Mouse (Mus musculus) gastrocnemius, adult 18-20 months (tissue): Measurements from ENCODE around the gene Ier2. TPM values are rescaled to one million over a fixed set of nuclear protein-coding genes. Genes with fewer than 3 reads are reported as not detected.
A peak's percentile ranks its signal among the peaks of the same experiment; 100 is the strongest.
"Not testable (repeated sequence)": the region's sequence is repeated elsewhere in the genome, so short reads cannot be mapped to it uniquely, and the experiment has no call there.

Experiments used
- DNase-seq: peaks from one replicate; pipeline ENCODE4 v3.0.0; 2021; ENCODE audit warnings: low spot score
- total RNA-seq, 2 experiments: library from RNA; stranded (reverse); gene quantifications; 2 replicates each; pipeline ENCODE4 v1.2.3; 2021

Gene Ier2
- total RNA-seq, 2 experiments from 2014 or later, result 4.7 to 8.3 TPM

- DNase-seq, result peak; percentile 67
These were observed 36.3 kb upstream of the Ier2 start for GRCm38 (mm10) chr8:84698929-84699401.

- DNase-seq, result peak; percentile 4
These were observed 35.6 kb upstream of the Ier2 start for GRCm38 (mm10) chr8:84698288-84698687.

GRCm38 (mm10) chr8:84697166-84698130 lies 34.8 kb upstream of the Ier2 start:
- no peak for DNase-seq

GRCm38 (mm10) chr8:84695140-84695539 lies 32.5 kb upstream of the Ier2 start:
- no peak for DNase-seq

- no peak for DNase-seq
These were observed 30.7 kb upstream of the Ier2 start for GRCm38 (mm10) chr8:84693332-84693731.

GRCm38 (mm10) chr8:84689091-84689915 lies 26.7 kb upstream of the Ier2 start:
- DNase-seq, result peak; percentile 95

GRCm38 (mm10) chr8:84687705-84688100 lies 25.1 kb upstream of the Ier2 start, which contains the start of gene Nacc1:
Gene Nacc1, minus strand, starts transcription at chr8:84687862.
- DNase-seq, result peak; percentile 89

- DNase-seq, result no peak
These were observed 24.5 kb upstream of the Ier2 start for GRCm38 (mm10) chr8:84687003-84687704.

GRCm38 (mm10) chr8:84686191-84687002 lies 23.7 kb upstream of the Ier2 start, which contains the start of gene Trmt1:
Gene Trmt1, plus strand, starts transcription at chr8:84686307.
- DNase-seq, result no peak

GRCm38 (mm10) chr8:84684537-84684936 lies 21.9 kb upstream of the Ier2 start:
- no peak for DNase-seq

- no peak for DNase-seq
These were observed 19.6 kb upstream of the Ier2 start for GRCm38 (mm10) chr8:84682257-84682656.

- no peak for DNase-seq
These were observed 18.8 kb upstream of the Ier2 start for GRCm38 (mm10) chr8:84681476-84681875.

GRCm38 (mm10) chr8:84677305-84677704 lies 14.7 kb upstream of the Ier2 start:
- DNase-seq, result no peak

GRCm38 (mm10) chr8:84670295-84671006 lies 7.8 kb upstream of the Ier2 start:
- DNase-seq, result not testable (repeated sequence)

- DNase-seq, result no peak
These were observed 6.3 kb upstream of the Ier2 start for GRCm38 (mm10) chr8:84668731-84669485.

GRCm38 (mm10) chr8:84668081-84668480 lies 5.4 kb upstream of the Ier2 start:
- no peak for DNase-seq

- DNase-seq, result no peak
These were observed 2.8 kb upstream of the Ier2 start for GRCm38 (mm10) chr8:84665385-84665893.

- peak; percentile 76 for DNase-seq
These were observed 2.1 kb upstream of the Ier2 start for GRCm38 (mm10) chr8:84664566-84665384.
